Mouse (Mus musculus) liver, embryonic 16.5 days (tissue): ENCODE results near the gene Cav2. TPM values are rescaled to one million over a fixed set of nuclear protein-coding genes. Genes with fewer than 3 reads are reported as not detected.

ENCODE experiments used
- ATAC-seq: fragments of 200-750 bp; cut with Nextera tagmentation; 2 replicates; pipeline ENCODE4 v1.8.0; 2017; ENCODE audit warnings: low read depth, mild to moderate bottlenecking, moderate number of reproducible peaks, moderate library complexity
- H3K27ac ChIP-seq: fragments of 300-500 bp; sonication (generic); 2 replicates; pipeline ENCODE4 v1.5.1; 2014; ENCODE audit warnings: mild to moderate bottlenecking, low read length
- H3K27me3 ChIP-seq: fragments of 300-500 bp; sonication (generic); 2 replicates; pipeline ENCODE4 v1.6.1; 2014; ENCODE audit warnings: low read depth, low read length, mixed read lengths; ENCODE audit not compliant: control insufficient read depth, insufficient read depth
- H3K36me3 ChIP-seq: fragments of 300-500 bp; sonication (generic); 2 replicates; pipeline ENCODE4 v1.6.1; 2014; ENCODE audit warnings: mild to moderate bottlenecking; ENCODE audit not compliant: control insufficient read depth, insufficient read depth
- H3K4me1 ChIP-seq: fragments of 300-500 bp; sonication (generic); 2 replicates; pipeline ENCODE4 v1.6.1; 2014; ENCODE audit warnings: low read depth, low read length, mixed read lengths; ENCODE audit not compliant: control insufficient read depth
- H3K4me2 ChIP-seq: fragments of 300-500 bp; sonication (generic); 2 replicates; pipeline ENCODE4 v1.6.1; 2014; ENCODE audit warnings: low read depth, low read length, mixed read lengths
- H3K4me3 ChIP-seq: fragments of 300-500 bp; sonication (generic); 2 replicates; pipeline ENCODE4 v1.5.1; 2014; ENCODE audit warnings: low read depth, mild to moderate bottlenecking, low read length
- H3K9ac ChIP-seq: fragments of 300-500 bp; sonication (generic); 2 replicates; pipeline ENCODE4 v1.6.1; 2014; ENCODE audit warnings: low read depth, low read length
- H3K9me3 ChIP-seq: fragments of 300-500 bp; sonication (generic); replicated peaks from 2 replicates; pipeline ENCODE4 v1.6.1; 2016; ENCODE audit warnings: low read length; ENCODE audit not compliant: control insufficient read depth
- WGBS: fragments of 180-500 bp; shearing (Covaris S2); extraction: QIAGEN DNeasy Blood & Tissue Kit; methylation state at CpG from one replicate; pipeline ENCODE4 v1.1.7; 2014; ENCODE audit not compliant: insufficient replicate concordance; 5-methylcytosine and 5-hydroxymethylcytosine counted together
- polyA plus RNA-seq: library from polyadenylated mRNA; unstranded; fragments of >200 nt; fragmentation: Nextera tagmentation; extraction: Ambion mirVana; gene quantifications from 2 replicates; pipeline ENCODE4 v1.2.1, GENCODE M21; 2015

Gene Cav2
- 3.0 and 3.3 TPM in 2 replicates for polyA plus RNA-seq

GRCm38 (mm10) chr6:17280939-17281756 is at the start of gene Cav2:
Cav2 (plus strand) TSS chr6:17281185.
- H3K27me3 ChIP-seq = no peaks in the 10 kb centered on the region; the same call in 1 of the 2 replicates
- H3K4me2 ChIP-seq = peak within 1 kb of the TSS; percentile 68
- H3K4me3 ChIP-seq = peak within 1 kb of the TSS; percentile 58
- H3K36me3 ChIP-seq = no peaks in the 10 kb centered on the region
- peak; percentile 79 for ATAC-seq
- under 1% methylated on average over 37 of the region's 40 CpGs for WGBS
- H3K4me1 ChIP-seq = no peaks in the 10 kb centered on the region; the same call in 1 of the 2 replicates
- H3K9me3 ChIP-seq = no peaks in the 10 kb centered on the region
- peak within 1 kb of the TSS; percentile 32; the same call in 1 of the 2 replicates for H3K9ac ChIP-seq
- no peak within 1 kb of the TSS for H3K27ac ChIP-seq

GRCm38 (mm10) chr6:17239693-17240092 is 41.3 kb upstream of the Cav2 start:
- Histone ChIP-seq H3K9me3 (no peaks in the 10 kb centered on the region), H3K27me3 (no peaks in the 10 kb centered on the region), H3K4me3 (no peak overlapping the region), H3K9ac (no peak overlapping the region), H3K4me1 (no peaks in the 10 kb centered on the region), H3K4me2 (no peak overlapping the region), H3K36me3 (no peaks in the 10 kb centered on the region), H3K27ac (no peak overlapping the region)
- no peak for ATAC-seq
- WGBS = 66% methylated on average over 1 of the region's 1 CpGs

- ATAC-seq = no peak
- Histone ChIP-seq H3K4me3 (no peak overlapping the region), H3K9ac (no peak overlapping the region), H3K27me3 (no peaks in the 10 kb centered on the region), H3K4me2 (no peak overlapping the region), H3K4me1 (no peaks in the 10 kb centered on the region), H3K9me3 (no peaks in the 10 kb centered on the region), H3K36me3 (no peaks in the 10 kb centered on the region), H3K27ac (no peak overlapping the region)
- 62% methylated on average over 1 of the region's 1 CpGs for WGBS
Measured at GRCm38 (mm10) chr6:17241013-17241412, 40.0 kb upstream of the Cav2 start.

- no peak overlapping the region for H3K27ac ChIP-seq
- no peaks in the 10 kb centered on the region for H3K4me1 ChIP-seq
- 71% methylated on average over 2 of the region's 2 CpGs for WGBS
- H3K9ac ChIP-seq = no peak overlapping the region
- H3K4me2 ChIP-seq = no peak overlapping the region
- H3K4me3 ChIP-seq = no peak overlapping the region
- no peaks in the 10 kb centered on the region for H3K27me3 ChIP-seq
- ATAC-seq = no peak
- H3K9me3 ChIP-seq = no peaks in the 10 kb centered on the region
- no peaks in the 10 kb centered on the region for H3K36me3 ChIP-seq
Measured at GRCm38 (mm10) chr6:17246959-17247358, 34.0 kb upstream of the Cav2 start.

- WGBS = 49% methylated on average over 3 of the region's 3 CpGs
- H3K27me3 ChIP-seq = no peaks in the 10 kb centered on the region
- no peak overlapping the region for H3K4me3 ChIP-seq
- no peak overlapping the region for H3K4me2 ChIP-seq
- H3K4me1 ChIP-seq = no peaks in the 10 kb centered on the region
- no peaks in the 10 kb centered on the region for H3K36me3 ChIP-seq
- no peak overlapping the region for H3K27ac ChIP-seq
- H3K9ac ChIP-seq = no peak overlapping the region
- no peaks in the 10 kb centered on the region for H3K9me3 ChIP-seq
- ATAC-seq = no peak
Measured at GRCm38 (mm10) chr6:17247673-17248072, 33.3 kb upstream of the Cav2 start.

GRCm38 (mm10) chr6:17248241-17248640 is 32.7 kb upstream of the Cav2 start:
- Histone ChIP-seq H3K36me3 (no peaks in the 10 kb centered on the region), H3K9ac (no peak overlapping the region), H3K4me3 (no peak overlapping the region), H3K27ac (no peak overlapping the region), H3K27me3 (no peaks in the 10 kb centered on the region), H3K9me3 (no peaks in the 10 kb centered on the region), H3K4me1 (no peaks in the 10 kb centered on the region), H3K4me2 (no peak overlapping the region)
- 57% methylated on average over 1 of the region's 1 CpGs for WGBS
- ATAC-seq = no peak

- no peaks in the 10 kb centered on the region for H3K4me1 ChIP-seq
- WGBS = 39% methylated on average over 1 of the region's 1 CpGs
- H3K9ac ChIP-seq = no peak overlapping the region
- no peak overlapping the region for H3K27ac ChIP-seq
- no peaks in the 10 kb centered on the region for H3K36me3 ChIP-seq
- H3K27me3 ChIP-seq = no peaks in the 10 kb centered on the region
- H3K4me2 ChIP-seq = no peak overlapping the region
- no peak overlapping the region for H3K4me3 ChIP-seq
- H3K9me3 ChIP-seq = no peaks in the 10 kb centered on the region
- ATAC-seq = no peak
Measured at GRCm38 (mm10) chr6:17251958-17252357, 29.0 kb upstream of the Cav2 start.

- H3K9ac ChIP-seq = no peak overlapping the region
- H3K4me3 ChIP-seq = no peak overlapping the region
- no peaks in the 10 kb centered on the region for H3K9me3 ChIP-seq
- H3K36me3 ChIP-seq = no peaks in the 10 kb centered on the region
- no peaks in the 10 kb centered on the region for H3K4me1 ChIP-seq
- no peak overlapping the region for H3K27ac ChIP-seq
- ATAC-seq = no peak
- 58% methylated on average over 1 of the region's 1 CpGs for WGBS
- H3K4me2 ChIP-seq = no peak overlapping the region
- no peaks in the 10 kb centered on the region for H3K27me3 ChIP-seq
Measured at GRCm38 (mm10) chr6:17258142-17258541, 22.8 kb upstream of the Cav2 start.

GRCm38 (mm10) chr6:17258911-17259310 is 22.1 kb upstream of the Cav2 start:
- no peaks in the 10 kb centered on the region for H3K27me3 ChIP-seq
- H3K9me3 ChIP-seq = no peaks in the 10 kb centered on the region
- H3K27ac ChIP-seq = no peak overlapping the region
- no peak for ATAC-seq
- WGBS = 65% methylated on average over 1 of the region's 1 CpGs
- H3K4me3 ChIP-seq = no peak overlapping the region
- H3K36me3 ChIP-seq = no peaks in the 10 kb centered on the region
- no peak overlapping the region for H3K9ac ChIP-seq
- no peaks in the 10 kb centered on the region for H3K4me1 ChIP-seq
- H3K4me2 ChIP-seq = no peak overlapping the region
